Mouse (Mus musculus) skeletal muscle tissue, adult 2 months (tissue): Measurements from ENCODE around the gene Gm12216.
"Not testable (repeated sequence)": the region's sequence is repeated elsewhere in the genome, so short reads cannot be mapped to it uniquely, and the experiment has no call there.

Experiments used
- DNase-seq: peaks from one replicate; pipeline ENCODE4 v3.0.0-alpha.2; 2012; ENCODE audit warnings: low read depth, low spot score

Gm12216 gene

GRCm38 (mm10) chr11:53873909-53874704 lies 15.1 kb upstream of the Gm12216 start:
- not testable (repeated sequence) for DNase-seq

GRCm38 (mm10) chr11:53871786-53872507 lies 12.9 kb upstream of the Gm12216 start:
- DNase-seq, result no peak

DNA sequence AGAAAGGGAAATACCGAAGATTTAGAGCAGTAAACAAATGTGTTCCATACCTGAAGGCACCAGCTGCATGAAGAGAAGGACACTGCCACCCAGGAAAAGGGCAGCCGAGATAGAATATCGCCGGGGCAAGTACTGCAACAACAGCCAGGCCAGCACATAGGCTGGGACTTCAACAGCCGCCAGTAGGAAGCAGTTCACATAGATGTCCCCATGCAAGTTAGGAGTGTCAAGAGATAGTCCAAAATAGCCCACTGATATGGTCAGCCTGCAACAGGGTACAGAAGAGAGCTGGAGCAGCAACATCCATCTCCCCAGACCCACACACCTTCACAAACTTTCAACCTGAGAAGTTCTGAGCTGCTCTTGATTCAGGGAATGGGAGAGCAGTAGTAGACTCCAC lies 10.1 kb upstream of the Gm12216 start:
- no peak for DNase-seq

DNA sequence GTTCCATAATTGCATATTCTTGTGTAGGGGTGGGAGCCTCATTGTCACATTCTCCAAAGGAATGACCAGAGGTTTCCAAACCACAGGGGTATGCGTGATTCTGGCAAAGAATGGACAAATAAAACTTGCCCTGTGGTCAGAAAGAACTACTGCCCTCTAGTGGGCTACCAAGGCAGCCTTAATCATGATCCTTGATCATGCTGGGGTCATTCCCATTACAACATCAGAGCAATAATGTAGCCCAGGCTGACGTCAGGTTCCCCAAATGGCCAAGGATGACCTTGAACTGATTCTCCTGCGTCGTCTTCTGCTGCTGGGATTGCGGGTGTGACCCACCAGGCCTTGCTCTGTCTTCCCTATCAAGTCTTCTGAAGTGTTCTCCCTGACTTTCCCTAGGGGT lies 9.3 kb upstream of the Gm12216 start:
- DNase-seq, result not testable (repeated sequence)

DNA sequence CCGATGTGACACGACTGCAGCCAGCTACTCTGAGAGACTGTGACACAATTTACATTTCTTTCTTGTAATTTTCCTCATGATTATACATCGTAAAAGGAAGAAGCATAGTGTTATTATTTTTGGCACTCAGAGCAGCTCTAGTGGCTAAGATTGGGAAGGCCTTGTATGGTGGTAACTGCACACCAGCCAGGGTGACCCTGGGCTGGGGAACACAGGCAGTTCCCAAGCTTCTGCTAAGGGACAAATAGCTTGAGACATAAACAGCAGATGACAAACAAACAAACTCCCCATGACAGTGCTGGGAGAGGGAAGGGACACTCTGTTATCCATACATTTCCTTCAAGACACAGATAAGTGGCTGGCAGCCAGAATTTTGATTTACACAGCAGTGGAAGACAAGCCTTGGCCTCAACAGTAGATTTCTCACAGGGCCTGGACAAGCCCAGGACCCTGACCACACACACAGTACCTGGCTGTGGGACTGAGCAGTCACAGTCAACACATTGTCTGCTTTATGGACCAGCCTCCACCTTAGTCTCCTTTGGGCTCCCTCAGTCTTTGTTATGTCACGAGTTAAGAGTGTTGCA lies 5.8 kb upstream of the Gm12216 start:
- DNase-seq, result not testable (repeated sequence)

GRCm38 (mm10) chr11:53860944-53861343 lies 1.9 kb upstream of the Gm12216 start:
- not testable (repeated sequence) for DNase-seq

- no peak for DNase-seq
Observed at GRCm38 (mm10) chr11:53858058-53858760, 847 bp downstream of the Gm12216 start.

- DNase-seq, result peak; percentile 65
Observed at GRCm38 (mm10) chr11:53853665-53854064, 5.4 kb downstream of the Gm12216 start.

DNA sequence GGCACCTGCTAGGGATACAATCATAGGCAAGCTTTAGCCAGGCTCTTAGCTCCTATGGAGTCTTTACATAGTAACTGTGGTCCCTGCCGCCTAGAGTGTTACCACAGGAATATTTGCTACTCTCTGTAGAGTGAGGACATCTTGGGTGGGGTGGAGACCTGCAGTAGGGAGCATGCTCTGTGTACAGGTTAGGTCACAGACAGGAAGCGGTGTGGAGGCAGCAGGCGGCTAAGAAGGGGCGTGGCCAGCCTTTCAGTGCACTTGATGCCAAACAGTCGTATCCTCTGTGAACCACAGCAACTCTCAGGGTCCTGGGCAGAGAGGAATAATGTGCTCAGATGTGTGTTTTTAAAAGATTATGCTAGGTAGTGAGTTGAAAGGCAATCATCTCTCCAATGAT lies 7.3 kb downstream of the Gm12216 start:
- no peak for DNase-seq

- DNase-seq, result peak; percentile 87
Observed at GRCm38 (mm10) chr11:53849588-53850320, 9.3 kb downstream of the Gm12216 start.

- DNase-seq, result no peak
Observed at GRCm38 (mm10) chr11:53845680-53846079, 13.4 kb downstream of the Gm12216 start.

- DNase-seq, result no peak
Observed at GRCm38 (mm10) chr11:53843106-53843505, 15.9 kb downstream of the Gm12216 start.

DNA sequence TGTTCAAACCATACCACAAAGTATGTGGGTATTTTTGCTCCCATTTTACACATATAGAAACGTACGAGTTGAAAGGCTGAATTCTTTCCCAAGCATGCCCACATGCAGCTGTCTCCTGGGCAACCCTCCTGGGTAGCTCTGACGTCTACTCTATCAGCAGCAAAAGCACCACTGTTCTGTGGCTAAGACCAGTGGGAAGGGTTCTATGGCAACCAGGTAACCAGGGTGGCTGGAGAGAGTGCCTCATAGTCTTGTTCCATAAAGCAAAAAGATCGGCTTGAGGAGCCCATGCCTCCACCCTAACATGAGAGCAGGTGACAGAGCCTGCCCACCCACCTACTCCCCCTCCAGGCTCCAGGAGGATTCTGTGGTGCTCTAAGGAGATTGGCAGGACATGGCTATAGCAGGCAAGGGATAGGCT lies 16.9 kb downstream of the Gm12216 start:
- DNase-seq, result no peak

- no peak for DNase-seq
Observed at GRCm38 (mm10) chr11:53841514-53841913, 17.5 kb downstream of the Gm12216 start.

DNA sequence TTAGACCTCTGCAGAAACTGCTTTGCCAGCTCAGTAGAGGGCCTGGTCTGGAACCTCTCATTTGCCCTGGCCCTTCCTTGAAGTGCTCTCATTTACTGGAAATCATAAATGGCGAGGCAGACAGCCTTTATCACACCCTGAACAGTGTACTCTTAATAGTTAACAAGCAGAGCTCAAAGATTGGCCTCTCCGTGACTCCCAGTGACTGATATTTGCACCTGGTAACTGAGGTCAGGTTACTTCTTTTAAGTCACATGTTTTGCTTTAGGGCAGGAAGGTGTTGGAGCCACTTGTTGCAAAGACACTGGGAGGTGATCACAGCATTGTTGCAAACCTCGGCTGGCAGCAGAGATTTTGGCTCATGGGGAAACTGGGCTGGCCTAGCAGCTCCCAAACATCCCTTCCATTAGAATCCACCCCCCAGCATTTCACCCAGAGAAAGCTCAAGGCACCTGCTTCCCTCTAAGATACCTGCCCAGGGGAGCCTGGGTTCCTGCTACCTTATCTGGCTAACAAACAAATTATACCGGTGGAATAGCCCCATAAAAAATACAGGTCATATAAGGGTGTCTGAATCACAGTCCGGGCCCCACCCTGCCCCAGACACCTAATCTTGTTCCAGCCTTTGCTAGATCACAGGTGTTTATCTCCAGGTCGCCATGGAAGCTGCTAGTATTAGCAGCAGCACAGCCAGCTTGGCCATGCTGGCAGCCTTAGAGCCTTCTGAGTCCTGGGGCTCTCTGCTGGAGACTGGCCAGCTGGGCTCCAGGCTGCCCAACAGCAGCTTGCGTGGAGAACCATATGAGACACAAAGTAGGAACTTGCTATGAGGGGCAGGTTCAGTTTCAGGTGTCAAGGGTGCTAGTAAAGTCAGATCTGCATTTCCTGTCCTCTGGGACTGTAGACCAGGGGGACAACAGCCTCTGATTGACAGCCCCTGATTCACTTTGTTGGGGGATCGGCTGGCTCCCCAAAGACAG lies 19.1 kb downstream of the Gm12216 start:
- DNase-seq, result peak; percentile 42

DNA sequence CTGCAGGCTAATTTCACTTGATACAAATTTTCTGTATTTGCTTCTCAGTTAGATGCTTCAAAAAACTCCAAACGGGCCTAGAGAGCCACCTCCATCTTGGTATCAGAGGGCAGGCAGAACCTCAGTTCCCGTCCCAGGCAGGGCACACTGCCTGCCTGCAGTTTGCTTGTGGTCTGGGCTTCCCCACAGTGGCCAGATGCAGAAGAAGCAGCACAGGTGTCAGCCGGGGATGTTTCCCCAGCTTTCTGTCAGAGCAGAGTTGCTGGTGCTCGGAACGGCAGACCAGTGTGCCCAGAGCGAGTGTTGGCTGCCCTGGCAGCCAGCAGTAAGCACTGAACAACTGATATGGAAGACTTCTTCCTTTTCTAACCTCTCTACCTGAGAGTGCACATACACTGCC lies 19.9 kb downstream of the Gm12216 start:
- no peak for DNase-seq

GRCm38 (mm10) chr11:53837731-53838130 lies 21.3 kb downstream of the Gm12216 start:
- no peak for DNase-seq

DNA sequence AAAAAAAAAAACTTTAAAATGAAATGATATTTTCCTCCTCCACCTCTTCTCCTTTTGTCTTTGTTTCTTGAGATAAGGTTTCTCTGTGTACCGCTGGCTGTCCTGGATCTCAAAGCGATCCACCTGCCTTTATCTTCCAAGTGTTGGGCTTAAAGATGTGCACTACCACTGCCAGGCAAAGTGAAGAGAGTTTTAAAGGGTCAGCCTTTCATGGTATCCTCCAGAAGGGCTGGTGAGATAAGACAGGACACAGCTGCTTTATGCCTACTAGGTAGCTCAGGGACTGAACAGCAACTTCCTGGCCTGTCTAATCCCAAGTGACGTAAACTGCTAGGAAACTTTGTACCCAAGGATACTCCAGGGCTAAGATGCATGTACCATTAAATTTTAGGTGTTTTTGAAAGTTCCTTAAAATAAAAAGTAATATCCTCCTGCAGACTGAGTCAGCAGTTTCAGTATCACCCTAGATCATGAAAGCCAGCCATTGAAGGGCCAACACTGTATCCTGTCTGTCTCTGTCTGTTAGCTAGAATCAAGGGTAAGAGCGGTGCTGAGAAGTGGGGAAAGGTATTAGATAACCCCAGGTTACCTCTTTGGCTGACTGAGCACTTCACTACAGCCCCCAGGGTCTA lies 23.6 kb downstream of the Gm12216 start:
- DNase-seq, result no peak

DNA sequence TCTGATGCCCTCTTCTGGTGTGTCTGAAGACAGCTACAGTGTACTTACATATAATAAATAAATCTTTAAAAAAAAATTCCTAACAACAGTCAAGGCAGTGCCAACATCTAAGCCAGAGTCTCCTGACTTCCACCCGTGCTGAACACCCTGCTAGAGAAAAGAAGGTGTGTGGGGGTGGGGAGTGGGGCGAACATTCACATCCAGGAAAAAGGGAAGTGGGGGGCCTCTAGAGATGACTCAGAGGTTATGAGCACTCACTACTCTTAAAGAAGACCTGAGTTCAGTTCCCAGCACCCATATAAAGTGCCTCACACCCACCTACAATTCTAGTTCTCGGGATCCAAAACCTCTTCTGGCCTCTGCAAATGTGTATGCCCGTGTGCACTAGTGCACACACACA lies 33.6 kb downstream of the Gm12216 start:
- DNase-seq, result no peak

DNA sequence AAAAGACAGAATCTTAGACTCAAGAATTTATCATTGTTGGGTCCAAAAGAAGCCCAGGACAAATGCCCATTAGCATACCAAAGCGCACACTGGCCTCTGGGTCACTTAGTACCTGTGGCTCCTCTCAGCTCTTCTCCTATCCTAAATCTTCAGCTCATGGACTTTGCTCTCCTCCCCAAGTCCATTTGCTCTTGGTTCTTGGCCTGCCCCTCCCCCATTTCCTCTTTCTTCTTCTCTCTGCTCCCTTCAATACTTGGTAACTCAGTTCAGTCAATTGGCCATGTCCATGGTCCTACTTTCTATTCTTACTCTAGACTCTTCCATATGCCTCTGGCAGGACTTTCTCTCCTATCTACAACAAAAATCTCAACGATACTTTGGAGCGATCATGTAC lies 37.1 kb downstream of the Gm12216 start:
- DNase-seq, result no peak
